Mouse (Mus musculus): ENCODE results near the gene Fubp1.
A peak's percentile ranks its signal among the peaks of the same experiment; 100 is the strongest.
"Not testable (repeated sequence)": the region's sequence is repeated elsewhere in the genome, so short reads cannot be mapped to it uniquely, and the experiment has no call there.

Gene Fubp1

DNA sequence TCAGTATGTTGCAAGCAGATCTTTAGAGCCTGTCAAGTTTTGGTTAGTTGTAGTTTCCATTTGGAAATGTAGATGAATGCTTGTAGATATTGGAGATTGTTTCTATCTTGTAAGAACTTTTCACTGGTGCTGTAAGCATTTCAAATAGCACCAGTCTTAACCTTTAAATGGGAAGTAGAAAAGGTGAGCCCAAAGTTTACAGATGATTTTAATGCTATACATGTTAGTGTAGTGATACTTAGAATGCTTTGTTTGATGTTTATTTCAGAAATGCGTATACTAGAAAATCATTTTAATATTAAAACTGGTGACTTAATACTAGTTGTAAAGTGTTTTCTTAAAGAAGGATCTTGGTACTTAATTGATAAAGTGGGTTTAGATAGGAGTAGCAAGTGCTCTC, 25.6 kb downstream of the Fubp1 start:
- DNase-seq (ENCODE audit: low spot score), result no peak

DNA sequence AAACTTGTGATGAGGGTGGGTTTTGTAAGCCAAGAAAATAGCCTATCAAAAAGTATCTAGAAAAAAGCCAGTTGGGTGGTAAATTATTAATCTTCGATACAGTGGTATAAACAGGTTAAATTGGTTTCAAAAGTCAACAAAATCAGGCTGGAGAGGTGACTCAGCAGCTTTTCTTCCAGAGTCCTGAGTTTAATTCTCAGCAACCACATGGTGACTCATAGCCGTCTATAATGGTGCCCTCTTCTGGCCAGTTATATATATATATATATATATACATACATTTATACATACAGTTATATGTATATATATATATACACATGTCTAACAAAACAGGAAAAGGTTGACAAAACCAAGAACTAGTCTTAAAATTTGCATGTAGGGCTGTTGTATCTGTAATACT, 28.6 kb downstream of the Fubp1 start:
- no peak for DNase-seq (ENCODE audit: low spot score)

DNA sequence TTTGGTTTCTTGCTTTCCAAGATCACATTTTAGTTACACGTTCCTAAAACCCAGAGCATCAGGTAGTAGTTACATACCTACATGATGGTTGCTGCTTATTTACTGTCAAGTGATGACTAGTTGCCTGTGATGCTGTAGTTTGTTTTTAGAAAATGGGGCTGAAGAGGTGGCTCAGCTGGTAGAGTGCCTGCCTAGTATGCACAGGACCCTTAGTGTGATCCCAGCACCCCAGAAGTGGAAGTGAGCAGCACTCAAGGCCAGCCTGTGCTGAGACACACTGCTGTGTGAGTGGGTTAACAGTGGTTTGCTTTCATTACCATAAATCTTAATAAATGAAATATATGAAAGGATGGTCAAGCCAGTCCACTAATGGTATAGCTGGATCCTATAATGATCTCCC, 29.4 kb downstream of the Fubp1 start:
- no peak for DNase-seq (ENCODE audit: low spot score)

GRCm38 (mm10) chr3:152241098-152241497, 30.9 kb downstream of the Fubp1 start:
- no peak for DNase-seq (ENCODE audit: low spot score)

GRCm38 (mm10) chr3:152243304-152243703, 33.1 kb downstream of the Fubp1 start:
- no peak for DNase-seq (ENCODE audit: low spot score)

DNA sequence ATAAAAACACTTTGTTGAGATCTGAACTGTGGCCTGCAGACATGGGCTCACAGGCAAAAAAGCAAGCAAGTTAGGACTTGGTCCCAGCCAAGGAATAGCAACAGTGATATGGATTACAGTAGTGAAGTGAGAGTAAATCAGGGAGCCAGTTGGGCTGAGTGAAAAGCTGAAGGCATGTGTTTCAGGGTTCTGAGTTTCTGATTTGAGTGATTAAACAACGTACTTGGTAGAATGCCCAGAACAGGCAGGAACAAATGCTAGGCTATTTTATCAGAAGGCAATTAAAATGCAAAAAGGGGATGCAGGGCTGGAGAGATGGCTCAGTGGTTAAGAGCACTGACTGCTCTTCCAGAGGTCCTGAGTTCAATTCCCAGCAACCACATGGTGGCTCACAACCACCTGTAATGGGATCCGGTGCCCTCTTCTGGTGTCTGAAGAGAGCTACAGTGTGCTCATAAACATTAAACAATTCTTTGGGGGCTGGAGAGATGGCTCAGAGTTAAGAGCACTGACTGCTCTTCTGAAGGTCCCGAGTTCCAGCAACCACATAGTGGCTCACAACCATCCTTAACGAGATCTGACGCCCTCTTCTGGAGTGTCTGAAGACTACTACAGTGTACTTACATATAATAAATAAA, 35.2 kb downstream of the Fubp1 start:
- no peak for DNase-seq (ENCODE audit: low spot score)

DNA sequence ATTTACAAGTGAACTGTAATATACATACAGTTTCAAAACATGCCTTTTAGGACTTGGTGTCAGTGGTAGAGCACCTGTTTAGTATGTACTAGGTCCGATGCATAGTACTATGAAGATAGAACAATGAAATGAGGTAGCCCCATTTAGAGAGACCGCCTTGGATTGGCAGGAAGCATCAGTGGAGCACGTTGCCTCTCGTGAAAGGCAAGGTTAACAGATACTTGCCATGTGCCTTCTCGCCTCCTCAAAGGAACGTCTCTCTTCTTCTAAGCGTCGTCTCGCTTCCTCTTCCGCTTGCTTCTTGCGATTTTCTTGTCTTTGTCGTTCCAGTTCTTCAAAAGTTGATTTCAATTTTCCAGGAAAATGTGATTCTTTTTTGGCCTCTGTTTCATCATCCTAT, 37.5 kb downstream of the Fubp1 start:
- DNase-seq (ENCODE audit: low spot score), result no peak

GRCm38 (mm10) chr3:152250487-152250886, 40.3 kb downstream of the Fubp1 start:
- DNase-seq (ENCODE audit: low spot score), result no peak

DNA sequence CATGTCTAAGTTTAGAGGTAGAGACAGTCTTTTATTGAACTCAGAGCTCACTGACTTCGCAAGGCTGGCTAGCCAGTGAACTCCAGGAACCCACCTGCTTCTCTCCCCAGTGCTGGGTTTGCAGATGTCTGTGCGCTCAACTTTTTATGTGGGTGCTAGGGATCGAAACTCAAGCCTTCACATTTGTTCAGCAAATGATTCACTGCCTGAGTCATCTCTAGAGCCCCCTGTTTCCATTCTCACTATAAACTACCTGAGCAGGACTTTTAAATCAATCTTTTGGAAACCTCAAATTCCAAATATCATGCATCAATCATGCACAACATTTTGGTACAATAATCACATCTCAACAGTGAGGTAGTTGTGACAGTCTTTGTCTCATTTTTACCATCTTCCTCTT, 47.3 kb downstream of the Fubp1 start:
- DNase-seq (ENCODE audit: low spot score), result no peak

DNA sequence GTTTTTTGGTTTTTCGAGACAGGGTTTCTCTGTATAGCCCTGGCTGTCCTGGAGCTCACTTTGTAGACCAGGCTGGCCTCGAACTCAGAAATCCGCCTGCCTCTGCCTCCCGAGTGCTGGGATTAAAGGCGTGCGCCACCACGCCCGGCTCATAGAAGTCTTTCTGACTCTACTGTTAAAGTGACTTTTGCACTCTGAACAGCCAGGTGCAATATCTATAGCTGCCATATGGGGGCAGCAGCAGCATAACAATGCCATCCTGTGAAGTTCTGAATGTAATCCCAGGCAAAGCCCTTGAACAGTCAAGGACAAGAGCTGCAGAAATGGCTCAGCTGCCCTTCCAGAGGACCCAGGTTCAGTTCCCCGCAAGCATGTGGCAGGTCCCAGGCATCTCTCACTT, 49.2 kb downstream of the Fubp1 start:
- not testable (repeated sequence) for DNase-seq (ENCODE audit: low spot score)

DNA sequence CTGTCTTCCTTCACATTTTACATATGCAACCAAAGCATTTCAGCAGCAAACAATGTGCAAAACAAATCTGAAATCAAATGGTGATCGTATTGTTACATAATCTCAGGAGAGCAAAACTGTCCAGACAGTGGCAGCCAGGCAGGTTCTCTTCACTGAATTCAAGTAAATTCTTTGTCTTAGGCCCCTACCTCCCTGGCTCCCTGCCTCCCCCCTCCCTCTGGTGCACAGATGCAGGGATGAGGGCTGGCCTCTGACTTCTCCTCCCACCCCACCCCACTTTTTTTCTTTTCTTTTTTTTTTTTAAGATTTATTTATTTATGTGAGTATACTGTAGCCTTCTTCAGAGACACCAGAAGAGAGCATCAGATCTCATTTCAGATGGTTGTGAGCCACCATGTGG, 50.1 kb downstream of the Fubp1 start:
- no peak for DNase-seq (ENCODE audit: low spot score)

DNA sequence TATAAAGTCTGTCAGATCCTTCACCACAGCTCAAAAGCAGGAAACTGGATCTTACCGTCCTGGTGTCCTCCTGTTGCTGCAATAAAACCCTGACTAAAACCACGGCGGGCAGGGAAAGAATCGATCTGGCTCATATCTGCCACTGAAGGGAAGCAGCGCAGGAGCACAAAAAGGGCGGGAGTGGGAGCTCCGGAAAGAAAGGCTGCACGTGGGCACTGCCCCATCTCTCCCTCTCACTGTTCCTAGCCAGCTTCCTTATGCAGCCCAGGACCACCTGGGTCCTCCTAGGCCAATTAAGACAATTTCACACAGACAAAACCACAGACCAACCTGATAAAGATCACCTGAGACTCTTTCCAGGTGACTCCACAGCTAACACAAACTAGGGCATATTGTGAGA, 51.2 kb downstream of the Fubp1 start:
- no peak for DNase-seq (ENCODE audit: low spot score)

GRCm38 (mm10) chr3:152261948-152262347, 51.7 kb downstream of the Fubp1 start:
- no peak for DNase-seq (ENCODE audit: low spot score)

DNA sequence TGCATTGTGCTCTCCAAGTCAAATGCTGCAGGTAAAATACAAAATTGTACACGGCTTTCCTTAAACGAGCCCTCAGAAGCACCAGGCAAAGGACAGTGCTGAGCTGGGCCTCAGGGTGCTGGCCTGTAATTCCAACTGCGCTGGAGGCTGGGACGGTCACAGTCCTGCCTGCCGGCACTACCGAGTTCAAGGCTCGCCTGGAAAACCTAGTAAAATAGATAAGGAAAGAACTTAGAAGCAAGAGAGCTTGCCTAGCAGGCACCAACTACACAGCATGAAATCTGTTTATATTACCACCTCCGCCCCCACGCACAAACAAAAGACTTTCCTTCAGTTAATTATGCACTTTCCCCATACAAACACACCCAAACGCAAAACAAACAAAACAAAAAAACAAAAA, 54.2 kb downstream of the Fubp1 start:
- DNase-seq (ENCODE audit: low spot score), result no peak

GRCm38 (mm10) chr3:152264830-152265229, 54.6 kb downstream of the Fubp1 start:
- DNase-seq (ENCODE audit: low spot score), result no peak

DNA sequence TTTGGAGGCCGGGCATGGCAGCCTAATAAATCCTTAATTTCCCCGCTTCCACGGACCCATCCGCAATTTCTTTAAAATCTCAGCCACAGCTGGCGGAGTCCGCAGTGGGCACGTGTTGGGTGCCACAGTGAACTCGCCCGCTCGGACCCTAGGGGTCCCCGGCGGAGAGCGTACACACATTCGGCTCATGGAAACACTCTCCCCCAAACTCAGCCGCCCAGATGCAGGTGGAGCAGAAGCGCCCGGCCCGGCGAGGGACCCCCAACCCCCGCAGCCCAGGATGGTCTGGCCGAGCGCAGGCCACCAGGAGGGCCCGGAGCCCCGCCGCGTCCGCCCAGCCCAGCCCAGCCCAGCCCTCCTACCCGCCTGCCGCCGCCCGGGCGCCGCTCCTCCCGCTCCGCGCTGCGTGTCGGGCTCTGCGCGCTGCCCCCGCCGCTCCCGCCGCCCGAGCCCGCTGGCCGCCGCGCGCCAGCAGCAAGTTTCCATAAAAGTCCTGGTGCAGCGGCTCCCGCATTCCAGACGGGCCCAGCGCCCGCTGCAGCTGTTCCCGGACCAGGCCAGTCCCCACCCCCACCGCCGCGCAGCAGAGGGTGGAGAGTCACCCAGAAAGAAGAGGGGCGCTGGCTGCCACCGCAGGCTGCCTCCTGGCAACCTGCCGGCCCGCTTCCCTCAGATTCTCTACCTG, 55.3 kb downstream of the Fubp1 start:
- peak; percentile 41 for DNase-seq (ENCODE audit: low spot score)

DNA sequence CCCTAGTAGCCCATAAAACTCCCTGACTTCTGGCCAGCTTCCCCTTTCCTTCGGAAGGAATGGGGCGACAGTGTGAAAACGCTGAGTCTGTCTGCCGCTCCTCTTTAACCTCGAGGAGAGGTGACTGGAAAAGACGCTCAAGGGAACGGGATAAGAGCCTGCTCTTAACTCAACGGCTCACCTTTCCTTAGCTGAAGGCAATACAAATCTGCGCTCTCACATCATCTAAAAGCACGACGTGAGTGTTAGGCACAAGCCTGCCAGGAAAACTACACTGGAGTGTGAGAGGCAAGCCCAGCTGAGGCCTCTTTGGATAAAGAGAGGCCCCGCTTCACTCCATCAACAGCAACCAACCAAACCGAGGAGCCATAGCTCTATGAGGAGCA, 55.8 kb downstream of the Fubp1 start, which contains the start of gene Nexn:
TSS of gene Nexn (minus strand) at position 315 of the 386 bp plus-strand sequence.
- no peak for DNase-seq (ENCODE audit: low spot score)

- no peak for DNase-seq (ENCODE audit: low spot score)
These were observed 57.9 kb downstream of the Fubp1 start for GRCm38 (mm10) chr3:152268099-152268498.

DNA sequence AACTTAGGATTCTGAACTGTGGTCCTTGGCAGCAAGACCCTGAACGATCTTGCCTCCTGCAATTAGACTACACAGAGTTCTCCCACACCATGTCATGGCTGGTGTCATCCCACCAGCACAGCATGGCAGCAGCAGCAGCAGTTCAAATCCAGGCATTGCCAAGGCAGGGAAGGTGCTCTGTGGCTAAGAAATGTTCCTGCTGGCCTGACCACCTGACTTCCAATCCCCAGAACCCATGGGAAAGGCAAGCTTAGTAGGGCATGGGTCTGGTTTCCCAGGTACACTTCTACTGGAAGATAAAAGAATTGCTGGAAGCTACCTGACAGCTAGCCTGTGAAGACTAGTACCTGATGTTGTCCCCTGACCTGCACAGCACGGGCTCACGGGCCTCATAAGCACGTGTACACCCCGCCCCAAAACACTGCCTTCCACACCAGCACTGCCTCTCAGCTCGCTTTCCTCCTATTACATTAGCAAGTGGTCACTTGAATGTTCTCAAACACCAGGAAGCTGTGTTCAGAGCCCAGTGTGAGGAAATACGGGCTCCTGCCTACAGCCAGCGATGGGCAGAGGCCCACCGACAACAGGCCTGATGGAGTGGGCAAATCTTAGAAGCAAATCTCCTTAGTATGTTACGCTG, 61.0 kb downstream of the Fubp1 start:
- DNase-seq (ENCODE audit: low spot score), result no peak

GRCm38 (mm10) chr3:152271876-152272275, 61.7 kb downstream of the Fubp1 start:
- no peak for DNase-seq (ENCODE audit: low spot score)

DNA sequence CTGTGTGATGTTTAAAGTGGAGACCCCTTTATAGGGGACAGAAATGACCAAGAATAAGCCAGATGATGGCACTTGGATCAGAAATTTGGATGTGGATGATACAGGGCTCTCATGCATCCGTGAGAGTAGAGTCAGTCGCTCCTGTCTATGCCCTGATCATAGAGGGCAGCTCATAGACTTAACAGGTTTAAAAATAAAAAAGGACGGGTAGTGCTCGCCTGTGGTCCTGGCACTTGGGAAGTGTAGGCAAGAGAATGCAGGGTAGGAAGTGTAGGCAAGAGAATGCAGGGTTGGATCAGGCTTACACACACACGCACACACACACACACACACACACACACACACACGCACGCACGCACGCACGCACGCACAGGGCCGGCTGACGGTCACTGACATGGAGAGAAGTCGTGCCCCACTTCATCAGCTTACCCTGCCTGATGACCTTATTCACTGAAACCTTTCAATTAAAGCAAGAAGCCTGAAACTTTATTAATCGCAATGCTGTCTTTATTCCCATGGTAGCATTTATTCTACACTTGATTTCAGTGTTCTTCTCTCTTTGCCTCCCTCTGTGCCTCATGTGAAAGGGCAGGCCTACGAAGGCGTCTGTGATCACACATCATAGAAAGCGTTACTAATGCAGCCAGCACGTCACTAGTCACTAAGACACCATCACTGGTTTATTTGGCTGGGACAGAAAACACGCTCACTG, 62.9 kb downstream of the Fubp1 start:
- no peak for DNase-seq (ENCODE audit: low spot score)

DNA sequence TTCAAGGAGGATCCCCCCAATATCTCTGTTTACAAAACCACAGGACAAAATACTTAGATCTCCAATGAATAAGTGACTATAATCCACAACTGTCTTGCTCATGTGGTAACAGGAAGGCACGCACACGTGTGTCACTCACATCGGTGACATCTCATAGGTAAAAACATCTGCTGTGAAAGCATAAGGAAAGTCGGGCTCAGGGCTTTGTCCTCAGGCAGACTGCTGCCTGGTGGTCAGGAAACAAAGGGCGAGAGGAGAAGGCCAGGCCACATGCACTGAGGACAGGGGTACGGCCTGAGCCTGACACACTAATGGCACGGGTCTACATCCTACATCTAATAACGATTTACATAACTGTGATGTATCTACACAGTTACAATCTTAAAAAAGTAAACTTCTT, 64.8 kb downstream of the Fubp1 start:
- no peak for DNase-seq (ENCODE audit: low spot score)

DNA sequence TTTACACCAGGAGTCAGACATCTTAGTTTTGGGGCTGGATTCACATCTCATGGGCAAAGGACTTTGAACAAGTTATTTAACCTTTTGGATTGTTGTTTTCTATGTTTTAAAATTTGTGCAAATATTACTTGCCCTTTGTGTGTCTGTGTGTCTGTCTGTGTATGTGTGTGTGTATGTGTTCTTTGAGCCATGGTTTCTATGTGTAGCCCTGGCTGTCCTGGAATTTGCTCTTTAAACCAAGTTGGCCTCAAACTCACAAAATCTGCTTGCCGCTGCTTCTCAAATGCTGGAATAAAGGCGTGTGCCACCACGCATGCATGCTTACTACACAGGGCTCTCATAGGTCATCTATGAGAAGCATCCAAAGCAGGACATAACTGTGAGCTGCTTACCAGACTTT, 66.7 kb downstream of the Fubp1 start:
- DNase-seq (ENCODE audit: low spot score), result no peak

Data from urinary bladder, postnatal 10 days (tissue).